Mouse (Mus musculus): Measurements from ENCODE around the gene Gng5.

Gene Gng5

DNA sequence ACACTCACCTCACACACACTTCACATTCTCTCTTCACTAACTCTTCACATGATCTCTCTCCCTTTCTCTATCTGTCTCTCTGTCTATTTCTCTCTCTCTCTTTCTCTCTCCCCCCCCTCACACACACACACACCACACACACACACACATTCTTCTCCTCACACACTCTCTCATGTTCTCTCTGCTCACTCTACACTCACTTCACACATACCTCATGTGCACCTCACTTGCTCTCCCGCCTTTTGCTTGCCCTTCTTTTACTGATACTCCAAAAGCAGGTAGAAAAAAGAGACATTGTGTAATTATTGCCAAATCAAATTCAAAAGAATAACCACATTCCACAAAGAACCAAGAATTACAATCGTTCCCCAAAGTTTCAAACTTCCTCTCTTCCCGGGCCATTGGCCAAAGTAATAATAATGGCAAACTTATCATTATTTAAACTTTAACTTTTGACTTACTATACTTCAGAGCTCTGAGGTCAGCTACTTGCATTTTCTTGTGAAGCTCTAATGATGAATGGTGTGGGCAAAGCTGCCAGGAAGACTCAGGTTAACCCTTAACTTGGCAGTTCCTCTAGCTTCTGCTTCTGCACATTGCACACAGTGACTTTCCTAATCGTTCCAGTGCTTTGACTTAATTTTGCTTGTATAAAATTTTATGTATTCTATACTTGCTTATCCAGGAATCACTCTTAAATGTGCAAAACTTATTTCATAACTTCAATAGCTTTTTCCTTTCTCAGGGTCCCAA lies 41.1 kb downstream of the Gng5 start:
- DNase-seq (ENCODE audit: low read depth, low spot score), result no peak

DNA sequence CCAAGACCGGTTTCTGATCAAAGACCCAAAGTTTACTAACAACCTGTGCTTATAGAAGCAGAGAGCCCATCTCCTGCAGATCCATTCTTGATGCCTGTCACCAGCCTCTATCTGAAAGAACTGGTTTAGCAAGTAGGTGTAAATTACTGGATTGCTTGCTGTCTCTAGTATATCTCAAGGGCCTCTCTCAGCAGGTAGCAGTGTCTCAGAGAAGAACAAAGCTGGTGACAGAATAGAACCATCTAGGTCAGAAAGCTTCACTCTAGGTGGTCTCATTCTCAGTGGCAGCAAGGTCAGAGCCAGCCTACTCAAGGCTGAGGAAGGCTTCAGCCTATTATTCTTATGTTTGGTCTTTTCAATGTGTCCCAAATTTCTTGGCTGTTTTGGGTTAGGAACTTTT lies 44.0 kb downstream of the Gng5 start:
- no peak for DNase-seq (ENCODE audit: low read depth, low spot score)

DNA sequence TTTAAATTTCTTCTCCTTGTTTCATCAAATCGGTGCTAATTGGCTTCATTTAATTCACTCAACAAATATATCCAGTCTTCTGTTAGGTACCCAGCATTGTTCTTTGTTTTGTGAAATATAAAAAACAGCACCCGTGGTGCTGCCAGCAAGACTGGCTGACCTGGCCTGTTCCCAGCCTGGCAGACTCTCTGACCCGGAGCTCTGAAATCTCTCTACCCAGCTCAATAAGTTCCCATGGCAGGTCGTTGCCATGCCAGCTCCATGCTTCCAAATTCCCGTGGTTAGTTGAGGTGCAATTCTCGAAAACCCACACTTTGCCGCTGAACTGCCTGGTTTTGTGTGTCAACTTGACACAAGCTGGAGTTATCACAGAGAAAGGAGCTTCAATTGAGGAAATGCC lies 55.2 kb downstream of the Gng5 start:
- DNase-seq (ENCODE audit: low read depth, low spot score), result no peak

Measured in brain, embryonic 18.5 days (tissue).